Mouse (Mus musculus) neural tube, embryonic 11.5 days (tissue): ENCODE data around the gene Stk4. TPM values are rescaled to one million over a fixed set of nuclear protein-coding genes. Genes with fewer than 3 reads are reported as not detected.

Source experiments
- ATAC-seq: fragments of 200-750 bp; cut with Nextera tagmentation; 2 replicates; pipeline ENCODE4 v1.8.0; 2017; ENCODE audit warnings: moderate number of reproducible peaks, mild to moderate bottlenecking, moderate TSS enrichment, moderate library complexity; ENCODE audit not compliant: insufficient read depth, low FRiP score, low TSS enrichment
- DNase-seq: peaks from one replicate; pipeline ENCODE4 v3.0.0-alpha.2; 2015; ENCODE audit warnings: low spot score
- H3K27ac ChIP-seq: fragments of 300-500 bp; sonication (generic); 2 replicates; pipeline ENCODE4 v1.5.1; 2014; ENCODE audit warnings: low read depth, mild to moderate bottlenecking, low read length
- H3K27me3 ChIP-seq: fragments of 300-500 bp; sonication (generic); 2 replicates; pipeline ENCODE4 v1.6.1; 2014; ENCODE audit warnings: mild to moderate bottlenecking, low read length, mixed read lengths; ENCODE audit not compliant: control insufficient read depth, insufficient read depth
- H3K36me3 ChIP-seq: fragments of 300-500 bp; sonication (generic); 2 replicates; pipeline ENCODE4 v1.6.1; 2014; ENCODE audit warnings: mild to moderate bottlenecking, low read length, moderate library complexity, mixed read lengths; ENCODE audit not compliant: control insufficient read depth, insufficient read depth
- H3K4me1 ChIP-seq: fragments of 300-500 bp; sonication (generic); 2 replicates; pipeline ENCODE4 v1.6.1; 2014; ENCODE audit warnings: low read length, mixed read lengths; ENCODE audit not compliant: control insufficient read depth, insufficient read depth
- H3K4me2 ChIP-seq: fragments of 300-500 bp; sonication (generic); 2 replicates; pipeline ENCODE4 v1.6.1; 2014; ENCODE audit warnings: low read depth, mild to moderate bottlenecking, moderate library complexity
- H3K4me3 ChIP-seq: fragments of 300-500 bp; sonication (generic); 2 replicates; pipeline ENCODE4 v1.5.1; 2014; ENCODE audit warnings: low read depth, low read length
- H3K9ac ChIP-seq: fragments of 300-500 bp; sonication (generic); 2 replicates; pipeline ENCODE4 v1.6.1; 2014; ENCODE audit warnings: mild to moderate bottlenecking, low read length
- H3K9me3 ChIP-seq: fragments of 300-500 bp; sonication (generic); 2 replicates; pipeline ENCODE4 v1.6.1; 2016; ENCODE audit warnings: low read length; ENCODE audit not compliant: control insufficient read depth
- WGBS: fragments of 180-500 bp; shearing (Covaris S2); extraction: QIAGEN DNeasy Blood & Tissue Kit; methylation state at CpG from one replicate; pipeline ENCODE4 v1.1.7; 2014; 5-methylcytosine and 5-hydroxymethylcytosine counted together
- polyA plus RNA-seq: library from polyadenylated mRNA; unstranded; fragments of >200 nt; fragmentation: Nextera tagmentation; extraction: Ambion mirVana; gene quantifications from 2 replicates; pipeline ENCODE4 v1.2.1, GENCODE M21; 2014

Stk4 gene
- 34.5 and 34.8 TPM in 2 replicates for polyA plus RNA-seq

DNA sequence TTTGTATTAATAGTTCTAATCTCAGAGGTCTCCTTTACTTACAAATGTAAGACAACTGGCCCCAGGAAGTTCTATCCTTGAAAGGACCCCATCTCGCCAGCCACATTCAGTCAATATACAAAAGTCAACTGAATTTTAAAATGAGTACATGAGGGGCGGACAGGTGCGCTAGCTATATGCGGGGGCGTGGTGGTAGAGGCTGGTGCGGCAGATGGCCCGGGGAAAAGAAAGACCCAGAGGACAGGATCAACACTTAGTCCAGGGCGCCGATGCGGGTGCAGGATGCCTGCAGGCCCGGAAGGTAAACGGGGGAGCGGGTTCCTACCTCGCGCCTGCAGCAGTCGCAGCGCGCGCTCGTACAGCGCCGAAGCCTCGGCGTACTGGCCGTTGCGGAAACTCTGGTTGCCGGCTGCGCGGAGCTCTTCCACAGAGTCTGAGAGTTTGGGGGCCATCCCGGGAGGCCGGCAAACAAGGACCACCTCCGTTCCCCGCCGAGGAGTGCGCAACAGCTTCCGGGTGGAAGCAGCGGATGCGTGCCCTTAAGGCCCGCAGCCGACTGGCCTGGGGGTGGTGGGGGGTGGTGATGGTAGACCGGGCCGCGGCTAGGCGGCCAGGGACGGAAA, at the start of gene Stk4:
Stk4 (plus strand) TSS at position 181 of the 623 bp plus-strand sequence.
- WGBS, result 1% methylated on average over 45 of the region's 45 CpGs

DNA sequence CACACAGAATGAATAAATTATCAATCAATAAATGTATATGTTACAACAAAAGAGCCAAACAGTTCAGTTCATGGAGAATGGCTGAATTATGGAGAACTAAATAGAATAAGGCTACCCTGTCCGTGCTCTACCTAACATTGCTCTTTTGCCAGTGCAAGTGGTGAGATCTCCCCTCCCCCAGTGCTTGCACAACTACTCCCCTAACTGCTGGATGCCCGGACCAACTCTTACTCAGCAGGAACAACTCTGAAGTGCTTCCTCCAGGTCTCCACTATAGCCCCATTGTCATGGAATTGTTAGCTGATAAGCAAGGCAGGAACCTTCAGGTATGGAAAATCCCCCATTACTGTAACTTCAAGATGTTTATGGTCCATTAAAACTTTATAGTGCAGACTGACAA, 48.0 kb upstream of the Stk4 start:
- 49% methylated on average over 2 of the region's 2 CpGs for WGBS
- H3K4me3 ChIP-seq, result no peak overlapping the region
- no peak for DNase-seq
- no peaks in the 10 kb centered on the region for H3K27me3 ChIP-seq
- H3K4me2 ChIP-seq, result no peak overlapping the region
- no peaks in the 10 kb centered on the region for H3K4me1 ChIP-seq
- no peak overlapping the region for H3K27ac ChIP-seq
- no peak for ATAC-seq
- H3K9me3 ChIP-seq, result no peaks in the 10 kb centered on the region
- peaks cover 7% of the 10 kb centered on the region for H3K36me3 ChIP-seq
- no peak overlapping the region for H3K9ac ChIP-seq

More for the DNA sequence above, at the start of gene Stk4:
- Histone ChIP-seq H3K27me3 (no peaks in the 10 kb centered on the region), H3K4me2 (peak within 1 kb of the TSS; percentile 76), H3K36me3 (no peaks in the 10 kb centered on the region), H3K27ac (peak within 1 kb of the TSS; percentile 45), H3K9ac (peak within 1 kb of the TSS; percentile 78), H3K4me3 (peak within 1 kb of the TSS; percentile 88), H3K9me3 (no peaks in the 10 kb centered on the region), H3K4me1 (peaks cover 10% of the 10 kb centered on the region)
- DNase-seq (peak; percentile 61), ATAC-seq (peak; percentile 35)

DNA sequence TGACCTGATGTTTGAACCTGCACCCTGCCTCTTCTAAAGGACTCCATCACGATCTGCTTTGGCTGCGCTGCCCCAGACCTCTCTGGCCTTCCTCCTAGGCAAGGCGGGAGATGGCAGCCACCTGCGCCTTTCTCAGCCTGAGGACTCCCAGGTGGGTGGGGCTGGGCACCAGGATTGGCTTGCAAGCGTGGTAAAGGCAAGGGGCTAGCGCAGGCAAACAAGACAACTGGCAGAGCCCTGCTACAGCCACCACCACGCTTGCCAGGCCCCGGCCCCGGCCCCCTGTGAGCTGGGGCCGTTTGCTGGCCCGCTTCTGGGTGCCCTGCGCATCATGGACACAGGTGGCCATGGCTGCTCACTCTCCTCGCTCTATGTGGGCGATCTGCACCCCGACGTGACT, 45.0 kb upstream of the Stk4 start, which contains the start of gene Pabpc1l:
Pabpc1l (plus strand) TSS at position 301 of the 400 bp plus-strand sequence.
- H3K27me3 ChIP-seq, result no peaks in the 10 kb centered on the region
- 83% methylated on average over 16 of the region's 16 CpGs for WGBS
- no peak within 1 kb of the TSS for H3K27ac ChIP-seq
- H3K4me1 ChIP-seq, result no peaks in the 10 kb centered on the region
- no peak for DNase-seq
- H3K9ac ChIP-seq, result no peak within 1 kb of the TSS
- no peak within 1 kb of the TSS for H3K4me2 ChIP-seq
- no peak for ATAC-seq
- no peak within 1 kb of the TSS for H3K4me3 ChIP-seq
- H3K36me3 ChIP-seq, result no peaks in the 10 kb centered on the region
- no peaks in the 10 kb centered on the region for H3K9me3 ChIP-seq

DNA sequence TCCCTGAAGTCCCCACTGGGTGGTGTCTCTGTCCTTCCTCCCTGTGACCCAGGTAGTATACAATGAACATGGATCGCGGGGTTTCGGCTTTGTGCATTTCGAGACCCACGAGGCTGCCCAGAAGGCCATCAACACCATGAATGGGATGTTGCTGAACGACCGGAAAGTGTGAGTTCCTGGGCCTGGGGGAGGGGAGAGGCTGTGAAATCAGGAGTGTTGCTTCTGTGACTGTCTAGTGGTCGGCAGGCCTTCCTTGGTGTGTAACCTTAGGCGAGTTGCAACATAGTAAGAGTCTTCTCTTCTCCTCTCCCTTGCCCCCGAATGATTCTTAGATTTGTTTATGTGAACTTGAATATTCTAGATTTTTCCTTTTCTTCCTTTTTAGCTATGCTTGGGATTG, 39.0 kb upstream of the Stk4 start:
- Histone ChIP-seq H3K4me2 (no peak overlapping the region), H3K9me3 (no peaks in the 10 kb centered on the region), H3K9ac (no peak overlapping the region), H3K36me3 (no peaks in the 10 kb centered on the region), H3K27ac (no peak overlapping the region), H3K4me1 (no peaks in the 10 kb centered on the region), H3K27me3 (no peaks in the 10 kb centered on the region), H3K4me3 (no peak overlapping the region)
- ATAC-seq, result no peak
- WGBS, result 80% methylated on average over 10 of the region's 10 CpGs
- no peak for DNase-seq

DNA sequence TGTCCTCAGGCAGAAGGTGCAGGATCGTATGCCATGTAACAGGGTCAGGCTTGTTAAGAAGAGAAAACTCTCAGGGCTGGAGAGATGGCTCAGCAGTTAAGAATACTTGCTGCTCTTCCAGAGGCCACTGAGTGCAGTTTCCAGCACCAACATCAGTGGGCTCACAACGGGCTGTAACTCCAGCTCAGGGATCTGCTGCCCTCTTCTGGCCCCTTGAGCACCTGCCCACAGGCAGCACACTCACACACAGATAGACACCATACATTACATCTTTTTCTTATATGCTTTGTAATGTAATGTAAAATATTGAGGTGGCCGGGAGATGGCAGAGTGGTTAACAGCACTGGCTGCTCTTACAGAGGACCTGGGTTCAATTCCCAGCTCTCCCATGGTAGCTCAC, 37.1 kb upstream of the Stk4 start:
- WGBS, result 99% methylated on average over 3 of the region's 3 CpGs
- H3K4me3 ChIP-seq, result no peak overlapping the region
- H3K27ac ChIP-seq, result no peak overlapping the region
- H3K27me3 ChIP-seq, result no peaks in the 10 kb centered on the region
- no peak overlapping the region for H3K4me2 ChIP-seq
- ATAC-seq (no peak), DNase-seq (no peak)
- H3K9me3 ChIP-seq, result no peaks in the 10 kb centered on the region
- no peak overlapping the region for H3K9ac ChIP-seq
- no peaks in the 10 kb centered on the region for H3K4me1 ChIP-seq
- no peaks in the 10 kb centered on the region for H3K36me3 ChIP-seq

DNA sequence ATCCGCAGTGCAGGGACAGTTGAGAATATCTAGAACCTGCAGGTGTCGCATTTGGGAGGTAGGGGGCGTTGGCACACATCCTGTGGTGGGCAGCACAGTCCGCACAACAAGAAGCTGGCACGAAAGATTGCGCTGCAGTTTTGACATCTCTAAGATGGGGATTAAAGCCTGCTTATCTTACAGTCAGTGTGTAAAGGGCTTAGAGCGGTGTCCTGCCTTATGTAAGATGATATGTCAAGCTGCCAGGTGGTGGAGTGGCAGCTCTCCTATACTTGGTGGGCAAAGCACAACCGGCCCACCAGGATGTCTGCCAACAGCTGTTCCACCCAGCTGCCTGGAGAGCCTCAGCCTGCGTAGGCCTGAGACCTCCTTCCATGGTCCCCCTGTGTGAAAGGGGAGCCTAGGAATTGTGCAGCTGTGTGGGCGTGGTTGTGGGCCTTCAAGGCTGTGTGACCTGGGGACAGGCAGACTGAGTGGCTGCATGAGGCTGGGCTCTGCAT, 33.6 kb upstream of the Stk4 start:
- DNase-seq (no peak), ATAC-seq (no peak)
- Histone ChIP-seq H3K27me3 (no peaks in the 10 kb centered on the region), H3K9me3 (no peaks in the 10 kb centered on the region), H3K4me3 (no peak overlapping the region), H3K4me1 (no peaks in the 10 kb centered on the region), H3K27ac (0 out of 2 replicates have a peak overlapping the region, but pooled peaks have one; percentile 27), H3K9ac (no peak overlapping the region), H3K4me2 (no peak overlapping the region), H3K36me3 (no peaks in the 10 kb centered on the region)
- 59% methylated on average over 10 of the region's 10 CpGs for WGBS

DNA sequence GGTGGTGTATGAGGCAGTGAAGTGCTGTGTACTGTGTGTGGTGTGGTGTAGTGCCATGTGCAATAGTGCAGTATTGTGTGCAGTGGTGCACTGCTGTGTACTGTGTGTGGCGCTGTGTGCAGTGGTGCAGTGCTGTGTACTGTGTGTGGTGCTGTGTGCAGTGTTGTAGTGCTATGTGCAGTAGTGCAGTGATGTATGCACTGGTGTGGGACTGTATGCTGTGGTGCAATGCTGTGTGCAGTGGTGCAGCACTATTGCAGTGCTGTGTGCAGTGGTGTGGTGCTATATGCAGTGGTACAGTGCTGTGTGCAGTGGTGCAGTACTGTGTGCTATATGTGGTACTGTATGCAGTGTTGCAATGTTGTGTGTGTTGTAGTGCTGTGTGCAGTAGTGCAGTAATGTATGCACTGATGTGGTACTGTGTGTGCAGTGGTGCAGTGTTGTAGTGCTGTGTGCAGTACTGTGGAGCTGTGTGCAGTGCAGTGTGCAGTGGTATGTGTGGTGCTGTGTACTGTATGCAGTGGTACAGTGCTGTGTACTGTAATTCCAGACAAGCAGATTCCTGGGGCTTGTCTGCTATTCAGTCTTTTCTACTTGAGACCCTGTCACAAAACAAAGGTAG, 31.6 kb upstream of the Stk4 start:
- H3K4me2 ChIP-seq, result no peak overlapping the region
- no peak for DNase-seq
- no peaks in the 10 kb centered on the region for H3K36me3 ChIP-seq
- H3K4me1 ChIP-seq, result no peaks in the 10 kb centered on the region
- no peak overlapping the region for H3K9ac ChIP-seq
- no peak for ATAC-seq
- WGBS, result 100% methylated on average over 1 of the region's 1 CpGs
- H3K9me3 ChIP-seq, result no peaks in the 10 kb centered on the region
- no peak overlapping the region for H3K27ac ChIP-seq
- H3K27me3 ChIP-seq, result no peaks in the 10 kb centered on the region
- no peak overlapping the region for H3K4me3 ChIP-seq

DNA sequence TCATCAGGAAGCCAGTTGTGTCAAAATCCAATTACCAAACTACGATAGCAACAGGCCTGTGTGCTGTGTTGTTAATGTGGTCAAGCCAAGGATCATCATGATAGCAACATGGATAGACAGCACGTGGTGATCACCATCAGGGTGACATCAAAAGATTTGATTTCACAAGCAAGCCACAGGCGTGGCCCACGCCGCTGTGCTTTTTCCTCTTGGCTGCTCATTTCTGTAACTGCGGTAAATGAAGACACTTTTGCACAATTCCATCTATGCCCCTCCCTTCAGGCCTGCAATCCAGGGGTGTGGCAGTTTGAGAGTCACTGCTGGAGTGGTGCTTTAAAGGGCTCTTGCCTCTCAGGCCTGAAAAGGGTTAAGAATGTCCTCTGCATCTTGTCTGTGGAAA, 29.2 kb upstream of the Stk4 start:
- H3K27me3 ChIP-seq, result no peaks in the 10 kb centered on the region
- no peaks in the 10 kb centered on the region for H3K9me3 ChIP-seq
- H3K27ac ChIP-seq, result no peak overlapping the region
- ATAC-seq, result no peak
- H3K9ac ChIP-seq, result no peak overlapping the region
- 85% methylated on average over 6 of the region's 6 CpGs for WGBS
- no peaks in the 10 kb centered on the region for H3K4me1 ChIP-seq
- H3K4me2 ChIP-seq, result no peak overlapping the region
- H3K4me3 ChIP-seq, result no peak overlapping the region
- DNase-seq, result no peak
- H3K36me3 ChIP-seq, result no peaks in the 10 kb centered on the region

DNA sequence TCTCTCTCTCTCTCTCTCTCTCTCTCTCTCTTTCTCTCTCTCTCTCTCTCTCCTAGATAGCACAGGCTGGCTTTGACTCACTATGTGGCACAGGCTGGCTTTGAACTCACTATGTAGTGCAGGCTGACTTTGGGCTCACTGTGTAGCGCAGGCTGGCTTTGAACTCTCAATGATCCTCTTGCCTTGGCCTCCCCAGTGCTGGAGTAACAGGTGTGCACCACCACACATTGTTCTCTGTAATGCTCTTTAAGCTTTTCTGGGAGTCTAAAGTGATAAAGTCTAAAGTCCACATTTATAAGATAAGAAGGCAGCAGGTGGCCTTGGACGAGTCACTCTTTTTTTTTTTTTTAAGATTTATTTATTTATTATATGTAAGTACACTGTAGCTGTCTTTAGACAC, 28.6 kb upstream of the Stk4 start:
- Histone ChIP-seq H3K9me3 (no peaks in the 10 kb centered on the region), H3K4me3 (no peak overlapping the region), H3K9ac (no peak overlapping the region), H3K36me3 (no peaks in the 10 kb centered on the region), H3K27me3 (no peaks in the 10 kb centered on the region), H3K4me1 (no peaks in the 10 kb centered on the region), H3K4me2 (no peak overlapping the region), H3K27ac (no peak overlapping the region)
- WGBS, result 86% methylated on average over 2 of the region's 2 CpGs
- no peak for ATAC-seq
- no peak for DNase-seq
